Mouse (Mus musculus) lung, embryonic 14.5 days (tissue): ENCODE data around the gene Mcu. TPM values are rescaled to one million over a fixed set of nuclear protein-coding genes. Genes with fewer than 3 reads are reported as not detected.

Source experiments
- ATAC-seq: fragments of 200-750 bp; cut with Nextera tagmentation; 2 replicates; pipeline ENCODE4 v1.8.0; 2017; ENCODE audit warnings: mild to moderate bottlenecking, moderate TSS enrichment, moderate library complexity; ENCODE audit not compliant: insufficient read depth
- DNase-seq: peaks from one replicate; pipeline ENCODE4 v3.0.0-alpha.2; 2015
- H3K27ac ChIP-seq: fragments of 300-500 bp; sonication (generic); 2 replicates; pipeline ENCODE4 v1.5.1; 2014; ENCODE audit warnings: low read depth, mild to moderate bottlenecking, moderate library complexity
- H3K27me3 ChIP-seq: fragments of 300-500 bp; sonication (generic); 2 replicates; pipeline ENCODE4 v1.6.1; 2014; ENCODE audit warnings: low read length, control low read depth; ENCODE audit not compliant: insufficient read depth
- H3K36me3 ChIP-seq: fragments of 300-500 bp; sonication (generic); 2 replicates; pipeline ENCODE4 v1.6.1; 2014; ENCODE audit warnings: control low read depth; ENCODE audit not compliant: insufficient read depth
- H3K4me1 ChIP-seq: fragments of 300-500 bp; sonication (generic); 2 replicates; pipeline ENCODE4 v1.6.1; 2014; ENCODE audit warnings: antibody characterized with exemption, control low read depth; ENCODE audit not compliant: insufficient read depth
- H3K4me2 ChIP-seq: fragments of 300-500 bp; sonication (generic); 2 replicates; pipeline ENCODE4 v1.6.1; 2014; ENCODE audit warnings: mild to moderate bottlenecking
- H3K4me3 ChIP-seq: fragments of 300-500 bp; sonication (generic); 2 replicates; pipeline ENCODE4 v1.5.1; 2014; ENCODE audit warnings: low read depth, low read length
- H3K9ac ChIP-seq: fragments of 300-500 bp; sonication (generic); 2 replicates; pipeline ENCODE4 v1.6.1; 2014
- H3K9me3 ChIP-seq: fragments of 300-500 bp; sonication (generic); 2 replicates; pipeline ENCODE4 v1.6.1; 2016; ENCODE audit warnings: low read depth, low read length, control low read depth
- CTCF ChIP-seq: IDR thresholded peaks from 2 replicates; pipeline ENCODE4 v1.5.1; 2016; ENCODE audit warnings: antibody characterized with exemption, low read depth
- WGBS: fragments of 180-500 bp; shearing (Covaris S2); extraction: QIAGEN DNeasy Blood & Tissue Kit; methylation state at CpG from one replicate; pipeline ENCODE4 v1.1.7; 2014; 5-methylcytosine and 5-hydroxymethylcytosine counted together
- polyA plus RNA-seq: library from polyadenylated mRNA; unstranded; fragments of >200 nt; fragmentation: Nextera tagmentation; extraction: Ambion mirVana; gene quantifications from 2 replicates; pipeline ENCODE4 v1.2.1, GENCODE M21; 2014

Gene Mcu
- polyA plus RNA-seq, 1 experiment from 2014 or later = 32.4 TPM

GRCm38 (mm10) chr10:59570360-59570759, 46.1 kb downstream of the Mcu start:
- WGBS = 68% methylated on average over 6 of the region's 6 CpGs
- Histone ChIP-seq H3K36me3 (no peaks in the 10 kb centered on the region), H3K4me3 (no peak overlapping the region), H3K27ac (peak overlapping the region; percentile 58; the same call in 1 of the 2 replicates), H3K9ac (no peak overlapping the region), H3K27me3 (no peaks in the 10 kb centered on the region), H3K4me1 (peaks cover 8% of the 10 kb centered on the region; the same call in 1 of the 2 replicates), H3K4me2 (no peak overlapping the region), H3K9me3 (peaks cover 10% of the 10 kb centered on the region; the same call in 1 of the 2 replicates)
- TF ChIP-seq CTCF = no peak
- DNase-seq = no peak
- ATAC-seq = no peak

- no peak for TF ChIP-seq CTCF
- peaks cover 8% of the 10 kb centered on the region; the same call in 1 of the 2 replicates for H3K4me1 ChIP-seq
- no peak overlapping the region for H3K9ac ChIP-seq
- no peak overlapping the region for H3K4me3 ChIP-seq
- DNase-seq (no peak), ATAC-seq (no peak)
- no peak overlapping the region for H3K4me2 ChIP-seq
- H3K9me3 ChIP-seq = peaks cover 10% of the 10 kb centered on the region; the same call in 1 of the 2 replicates
- no peak overlapping the region for H3K27ac ChIP-seq
- WGBS = 71% methylated on average over 1 of the region's 1 CpGs
- H3K27me3 ChIP-seq = no peaks in the 10 kb centered on the region
- H3K36me3 ChIP-seq = no peaks in the 10 kb centered on the region
Measured at GRCm38 (mm10) chr10:59569481-59569869, 47.0 kb downstream of the Mcu start.

GRCm38 (mm10) chr10:59568665-59569480, 47.6 kb downstream of the Mcu start:
- TF ChIP-seq CTCF = no peak
- ATAC-seq (no peak), DNase-seq (peak; percentile 45)
- Histone ChIP-seq H3K4me1 (peaks cover 8% of the 10 kb centered on the region; the same call in 1 of the 2 replicates), H3K9ac (no peak overlapping the region), H3K27ac (no peak overlapping the region), H3K4me3 (no peak overlapping the region), H3K9me3 (peaks cover 10% of the 10 kb centered on the region; the same call in 1 of the 2 replicates), H3K27me3 (no peaks in the 10 kb centered on the region), H3K4me2 (no peak overlapping the region), H3K36me3 (no peaks in the 10 kb centered on the region)
- 67% methylated on average over 10 of the region's 10 CpGs for WGBS

GRCm38 (mm10) chr10:59566968-59567367, 49.5 kb downstream of the Mcu start:
- H3K9me3 ChIP-seq = no peaks in the 10 kb centered on the region
- H3K4me2 ChIP-seq = no peak overlapping the region
- TF ChIP-seq CTCF = no peak
- H3K27me3 ChIP-seq = no peaks in the 10 kb centered on the region
- H3K9ac ChIP-seq = no peak overlapping the region
- DNase-seq = no peak
- WGBS = 82% methylated on average over 13 of the region's 13 CpGs
- H3K4me3 ChIP-seq = no peak overlapping the region
- H3K27ac ChIP-seq = no peak overlapping the region
- no peaks in the 10 kb centered on the region for H3K36me3 ChIP-seq
- no peak for ATAC-seq
- H3K4me1 ChIP-seq = peaks cover 10% of the 10 kb centered on the region; the same call in 1 of the 2 replicates

GRCm38 (mm10) chr10:59565995-59566410, 50.5 kb downstream of the Mcu start:
- H3K9ac ChIP-seq = no peak overlapping the region
- no peaks in the 10 kb centered on the region for H3K9me3 ChIP-seq
- no peak overlapping the region for H3K4me2 ChIP-seq
- DNase-seq = peak; percentile 57
- ATAC-seq = 0 out of 2 replicates have a peak, but pooled peaks have one; percentile 35
- 42% methylated on average over 2 of the region's 2 CpGs for WGBS
- H3K4me1 ChIP-seq = peaks cover 10% of the 10 kb centered on the region; the same call in 1 of the 2 replicates
- no peaks in the 10 kb centered on the region for H3K27me3 ChIP-seq
- H3K4me3 ChIP-seq = no peak overlapping the region
- 0 out of 2 replicates have a peak overlapping the region, but pooled peaks have one; percentile 2 for H3K27ac ChIP-seq
- no peaks in the 10 kb centered on the region for H3K36me3 ChIP-seq
- TF ChIP-seq CTCF = no peak

- H3K9ac ChIP-seq = no peak overlapping the region
- no peak for TF ChIP-seq CTCF
- WGBS = 82% methylated on average over 5 of the region's 5 CpGs
- no peaks in the 10 kb centered on the region for H3K9me3 ChIP-seq
- no peaks in the 10 kb centered on the region for H3K36me3 ChIP-seq
- H3K4me2 ChIP-seq = no peak overlapping the region
- no peak overlapping the region for H3K4me3 ChIP-seq
- ATAC-seq (no peak), DNase-seq (no peak)
- H3K27me3 ChIP-seq = no peaks in the 10 kb centered on the region
- H3K27ac ChIP-seq = no peak overlapping the region
- peaks cover 10% of the 10 kb centered on the region; the same call in 1 of the 2 replicates for H3K4me1 ChIP-seq
Measured at GRCm38 (mm10) chr10:59564551-59564950, 51.9 kb downstream of the Mcu start.

GRCm38 (mm10) chr10:59562511-59562910, 54.0 kb downstream of the Mcu start:
- H3K36me3 ChIP-seq = no peaks in the 10 kb centered on the region
- H3K27ac ChIP-seq = no peak overlapping the region
- H3K4me2 ChIP-seq = no peak overlapping the region
- no peak overlapping the region for H3K9ac ChIP-seq
- DNase-seq (no peak), ATAC-seq (no peak)
- no peaks in the 10 kb centered on the region for H3K27me3 ChIP-seq
- 50% methylated on average over 4 of the region's 4 CpGs for WGBS
- H3K9me3 ChIP-seq = no peaks in the 10 kb centered on the region
- H3K4me1 ChIP-seq = peaks cover 4% of the 10 kb centered on the region; the same call in 1 of the 2 replicates
- no peak overlapping the region for H3K4me3 ChIP-seq
- TF ChIP-seq CTCF = no peak
